Mouse (Mus musculus) heart, adult 11 months (tissue): ENCODE measurements around the gene Cxcl15.
"Not testable (repeated sequence)": the region's sequence is repeated elsewhere in the genome, so short reads cannot be mapped to it uniquely, and the experiment has no call there.

Experiments
- DNase-seq: peaks from one replicate; pipeline ENCODE4 v3.0.0; 2022

Cxcl15 gene

DNA sequence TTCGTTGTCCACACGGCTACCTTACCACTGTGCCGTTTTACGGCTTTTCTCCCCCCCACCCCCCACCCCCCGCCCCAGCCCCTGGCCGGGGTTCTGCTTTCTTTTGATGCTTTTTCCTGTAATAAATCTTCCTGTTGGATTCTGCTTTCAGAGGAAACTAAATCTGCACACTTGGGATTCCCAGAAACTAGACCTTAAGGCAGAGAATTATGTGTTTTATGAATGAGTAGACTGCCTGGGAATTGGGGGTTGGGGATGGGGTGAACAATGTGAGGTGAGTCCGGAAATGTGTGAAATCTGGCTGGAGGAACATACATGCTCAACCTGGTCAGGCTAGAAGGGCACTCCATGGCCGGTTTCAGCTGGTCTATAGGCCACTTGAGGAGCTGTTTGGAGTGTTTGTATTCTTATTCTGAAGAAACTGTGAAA is 4.2 kb upstream of the Cxcl15 start:
- no peak for DNase-seq

DNA sequence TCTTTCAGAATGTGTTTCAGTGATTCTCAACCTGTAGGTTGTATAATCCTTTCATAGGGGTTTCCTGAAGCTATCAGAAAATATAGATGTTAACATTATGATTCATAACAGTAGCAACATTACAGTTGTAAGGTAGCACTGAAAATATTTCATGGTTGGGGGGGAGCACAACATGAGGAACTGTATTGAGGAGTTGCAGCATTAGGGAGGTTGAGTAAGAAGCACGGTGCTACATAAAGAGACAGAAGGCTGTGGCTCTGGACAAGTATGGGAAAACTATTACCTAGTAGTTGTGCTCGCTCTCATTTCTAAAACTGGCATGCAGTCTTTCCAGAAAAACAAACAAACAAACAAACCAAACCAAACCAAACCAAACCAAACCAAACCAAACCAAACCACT is 1.1 kb downstream of the Cxcl15 start:
- not testable (repeated sequence) for DNase-seq

- no peak for DNase-seq
Measured at GRCm38 (mm10) chr5:90804574-90804973, 10.2 kb downstream of the Cxcl15 start.

GRCm38 (mm10) chr5:90806050-90806449 is 11.7 kb downstream of the Cxcl15 start:
- no peak for DNase-seq

GRCm38 (mm10) chr5:90807176-90807950 is 13.0 kb downstream of the Cxcl15 start:
- DNase-seq = no peak

DNA sequence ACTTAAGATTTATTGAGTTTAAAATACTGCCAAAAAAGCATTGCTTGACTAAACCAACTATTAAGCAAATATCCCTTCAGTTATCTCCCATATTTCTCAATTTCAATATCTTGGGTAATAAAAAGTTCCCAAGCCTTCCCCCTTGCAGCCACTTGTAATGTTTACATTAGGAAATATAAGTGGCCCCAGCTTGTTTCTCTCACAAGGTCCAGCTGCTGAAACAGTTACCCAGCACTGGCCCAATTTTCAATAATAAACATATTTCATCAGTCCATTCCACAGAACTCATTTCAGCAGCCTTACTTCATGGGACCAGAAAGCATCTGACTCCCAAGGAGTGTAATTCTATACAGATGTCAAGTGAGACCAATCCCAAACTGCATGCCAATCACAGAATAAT is 25.4 kb downstream of the Cxcl15 start:
- no peak for DNase-seq

- DNase-seq = peak; percentile 92
Measured at GRCm38 (mm10) chr5:90832145-90832767, 37.9 kb downstream of the Cxcl15 start.

DNA sequence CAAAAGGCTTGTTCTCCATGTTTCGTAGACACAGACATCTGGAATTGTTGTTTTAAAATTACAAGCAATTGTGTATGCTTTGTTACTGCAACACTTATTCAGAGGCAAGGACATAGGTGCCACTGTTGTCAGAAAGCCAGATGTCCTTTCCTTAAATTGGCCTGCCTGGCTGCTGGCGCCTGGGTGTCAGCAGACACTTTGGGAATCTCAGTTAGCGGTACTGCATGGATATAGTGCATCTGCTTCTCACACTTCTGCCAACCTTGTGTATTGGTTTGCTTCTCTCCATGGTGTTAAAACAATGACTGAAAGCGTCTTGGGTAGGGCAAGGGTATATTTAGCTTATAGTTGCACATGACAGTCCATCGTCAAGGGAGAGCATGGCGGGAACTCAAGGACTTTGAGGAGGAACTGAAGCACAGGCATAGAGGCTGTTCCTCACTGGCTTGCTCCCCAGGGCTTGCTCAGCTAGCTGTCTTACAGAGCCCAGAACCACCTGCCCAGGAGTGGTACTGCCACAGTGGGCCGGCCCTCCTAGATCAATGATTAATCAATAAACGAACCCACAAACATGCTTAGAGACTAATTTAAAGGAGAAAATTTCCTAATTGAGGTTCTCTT is 38.5 kb downstream of the Cxcl15 start:
- DNase-seq = peak; percentile 80

GRCm38 (mm10) chr5:90834436-90834835 is 40.1 kb downstream of the Cxcl15 start:
- no peak for DNase-seq

- DNase-seq = peak; percentile 96
Measured at GRCm38 (mm10) chr5:90838582-90838981, 44.2 kb downstream of the Cxcl15 start.

GRCm38 (mm10) chr5:90840902-90841869 is 46.9 kb downstream of the Cxcl15 start:
- DNase-seq = peak; percentile 90

DNA sequence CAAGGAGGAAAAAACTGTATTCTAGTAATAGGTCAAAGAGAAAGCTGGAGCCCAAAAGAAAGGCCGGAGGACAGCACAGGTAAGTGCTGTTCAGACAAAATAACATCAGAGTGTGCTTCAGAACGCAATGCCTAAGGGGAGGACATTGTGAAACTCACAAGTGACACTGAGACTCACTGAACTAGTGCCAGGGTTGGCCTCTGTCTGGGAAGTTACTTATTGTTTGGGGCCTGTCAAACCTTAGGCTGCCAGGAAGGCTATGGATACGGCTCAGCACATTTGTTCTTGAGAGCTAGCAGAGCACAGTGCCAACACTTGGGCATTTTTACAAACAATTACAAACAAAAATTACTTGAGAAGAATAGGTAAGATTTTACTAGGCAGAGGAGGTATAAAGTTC is 49.6 kb downstream of the Cxcl15 start:
- peak; percentile 89 for DNase-seq

DNA sequence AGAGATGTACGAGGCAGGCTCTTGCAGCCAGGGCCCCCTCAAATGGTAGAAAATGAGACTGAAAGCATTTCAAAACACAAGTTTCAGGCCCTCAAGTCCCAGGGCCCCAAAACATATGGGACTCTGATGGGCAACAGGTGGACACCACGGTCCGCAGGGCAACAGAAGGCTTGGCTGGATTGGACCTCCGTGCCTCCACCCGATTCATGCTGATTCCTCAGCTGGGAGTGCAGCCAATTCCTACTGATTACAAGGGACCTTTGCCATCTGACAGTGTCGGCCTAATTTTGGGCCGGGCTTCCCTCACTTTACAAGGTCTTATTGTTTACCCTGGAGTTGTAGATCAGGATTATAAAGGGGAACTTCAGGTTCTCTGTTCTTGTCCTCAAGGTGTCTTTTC is 55.8 kb downstream of the Cxcl15 start:
- DNase-seq = peak; percentile 87

GRCm38 (mm10) chr5:90851391-90851790 is 57.1 kb downstream of the Cxcl15 start:
- DNase-seq = peak; percentile 56
